9 mouse cellular contexts compared by ENCODE assay signal in genomic region chr12:118849203-118849861, GRCm38 (mm10). TPM values are rescaled to one million over a fixed set of nuclear protein-coding genes. Genes with fewer than 3 reads are reported as not detected.
DNase-seq lines count a peak whose midpoint lies in the region; ATAC-seq and TF ChIP-seq lines count a peak whose summit lies in the region.
"Had no signal": no experiment of that assay in that cellular context is flagged by ENCODE, and none has a peak within 500 bp of the region (broad histone marks: within the 10 kb centered on the region; RNA-seq: fewer than 3 reads in every experiment).

No protein-coding gene starts in this region.

- H3K27me3 ChIP-seq in heart, embryonic 16.5 days (ENCODE audit: control insufficient read depth, insufficient read depth, low read length) = peaks cover 76% of the 10 kb centered on the region
- H3K27me3 ChIP-seq in hindbrain, embryonic 16.5 days (replicated peaks; ENCODE audit: control insufficient read depth, insufficient read depth, low read length) = peaks cover 35% of the 10 kb centered on the region
- H3K27me3 ChIP-seq in neural tube, embryonic 11.5 days (ENCODE audit: control insufficient read depth, insufficient read depth, low read length) = peaks cover 83% of the 10 kb centered on the region

- H3K27ac ChIP-seq in heart, embryonic 16.5 days (ENCODE audit: low read length) = no peak overlapping the region
- H3K27ac ChIP-seq in hindbrain, embryonic 16.5 days (ENCODE audit: low read depth, low read length) = no peak overlapping the region; the same call in 1 of the 2 replicates
- peak overlapping the region; percentile 17 for H3K27ac ChIP-seq in neural tube, embryonic 11.5 days (ENCODE audit: low read depth, low read length)

- no peaks in the 10 kb centered on the region for H3K9me3 ChIP-seq in heart, embryonic 16.5 days (replicated peaks; ENCODE audit: control insufficient read depth, low read length)
- no peaks in the 10 kb centered on the region for H3K9me3 ChIP-seq in hindbrain, embryonic 16.5 days (ENCODE audit: control insufficient read depth, low read length)
- H3K9me3 ChIP-seq in neural tube, embryonic 11.5 days (ENCODE audit: control insufficient read depth, low read length) = no peaks in the 10 kb centered on the region

- TF ChIP-seq CTCF in brain, embryonic 14.5 days (IDR thresholded peaks at IDR 0.05; ENCODE audit: borderline replicate concordance, extremely low read depth, insufficient read depth, insufficient read length) = no peak

- ATAC-seq in heart, embryonic 16.5 days (replicated peaks; ENCODE audit: extremely low read depth, insufficient read depth, low FRiP score) = no peak
- peak; percentile 41 for ATAC-seq in hindbrain, embryonic 16.5 days
- peak; percentile 15 for ATAC-seq in neural tube, embryonic 11.5 days (ENCODE audit: insufficient read depth, low FRiP score, low TSS enrichment)

- peak overlapping the region; percentile 52 for H3K4me3 ChIP-seq in heart, embryonic 16.5 days (ENCODE audit: low read length)
- peak overlapping the region; percentile 43 for H3K4me3 ChIP-seq in hindbrain, embryonic 16.5 days (ENCODE audit: low read length)
- peak overlapping the region; percentile 48 for H3K4me3 ChIP-seq in neural tube, embryonic 11.5 days (ENCODE audit: low read depth, low read length)

- H3K4me2 ChIP-seq in heart, embryonic 16.5 days (ENCODE audit: low read depth, low read length) = peak overlapping the region; percentile 95
- peak overlapping the region; percentile 38 for H3K4me2 ChIP-seq in hindbrain, embryonic 16.5 days (ENCODE audit: low read length)
- peak overlapping the region; percentile 75 for H3K4me2 ChIP-seq in neural tube, embryonic 11.5 days (ENCODE audit: low read depth)

- intact Hi-C loops in heart, postnatal 10 days (cut with DNase I) = no loop called here

- H3K36me3 ChIP-seq in heart, embryonic 16.5 days (ENCODE audit: control insufficient read depth, insufficient read depth) = no peaks in the 10 kb centered on the region
- no peaks in the 10 kb centered on the region for H3K36me3 ChIP-seq in hindbrain, embryonic 16.5 days (ENCODE audit: control insufficient read depth, insufficient read depth, low read length)
- H3K36me3 ChIP-seq in neural tube, embryonic 11.5 days (ENCODE audit: control insufficient read depth, insufficient read depth, low read length) = no peaks in the 10 kb centered on the region

- H3K4me1 ChIP-seq in heart, embryonic 16.5 days (ENCODE audit: control insufficient read depth, insufficient read depth, low read length) = peaks cover 18% of the 10 kb centered on the region
- peaks cover 12% of the 10 kb centered on the region for H3K4me1 ChIP-seq in hindbrain, embryonic 16.5 days (ENCODE audit: control insufficient read depth, insufficient read depth, low read depth, low read length)
- 0 out of 2 replicates have a peak, but pooled peaks cover 2% of the 10 kb centered on the region for H3K4me1 ChIP-seq in neural tube, embryonic 11.5 days (ENCODE audit: control insufficient read depth, insufficient read depth, low read length)

- H3K9ac ChIP-seq in heart, embryonic 16.5 days (ENCODE audit: low read length) = no peak overlapping the region
- H3K9ac ChIP-seq in hindbrain, embryonic 16.5 days (ENCODE audit: low read depth, low read length) = no peak overlapping the region
- H3K9ac ChIP-seq in neural tube, embryonic 11.5 days (ENCODE audit: low read length) = peak overlapping the region; percentile 59

- no peak for TF ChIP-seq POLR2A in brain, embryonic 14.5 days (IDR thresholded peaks at IDR 0.05; ENCODE audit: borderline replicate concordance, extremely low read depth, insufficient read depth, insufficient read length, poor library complexity, severe bottlenecking)

- DNase-seq in heart, postnatal 10 days = no peak
- peak; percentile 71 for DNase-seq in brain, embryonic 14.5 days (ENCODE audit: low read depth)
- DNase-seq in neural tube, embryonic 11.5 days (ENCODE audit: low spot score) = peak; percentile 56
- no peak for DNase-seq in adrenal gland, postnatal 36 days
- DNase-seq in layer of hippocampus, adult 9-11 months = no peak
- no peak for DNase-seq in gastrocnemius, adult 8-10 months (ENCODE audit: low spot score in 2 of 2)

- under 1% methylated on average over 78 of the region's 78 CpGs for WGBS in heart, embryonic 16.5 days
- WGBS in hindbrain, embryonic 16.5 days = under 1% methylated on average over 73 of the region's 78 CpGs
- under 1% methylated on average over 73 of the region's 78 CpGs for WGBS in neural tube, embryonic 11.5 days

RNA-seq across cellular contexts. Expression of gene Sp8, which starts 3.2 kb away (rescaled TPM):
- not detected in 2 replicates for polyA plus RNA-seq in heart, embryonic 16.5 days (2015; fragmentation: Nextera tagmentation; extraction: Ambion mirVana)
- not detected for total RNA-seq in heart, postnatal 10 days (2021)
- 7.5 and 10.7 TPM in 2 replicates for polyA plus RNA-seq in brain, embryonic 14.5 days (2012; rRNA removed)
- polyA plus RNA-seq in hindbrain, embryonic 16.5 days (2015; fragmentation: Nextera tagmentation; extraction: Ambion mirVana) = 1.6 and 2.5 TPM in 2 replicates
- polyA plus RNA-seq in neural tube, embryonic 11.5 days (2014; fragmentation: Nextera tagmentation; extraction: Ambion mirVana) = 9.4 and 9.8 TPM in 2 replicates
- total RNA-seq in adrenal gland, postnatal 36 days (2021) = not detected
- total RNA-seq in gastrocnemius, adult 8-10 months (2022) = not detected
- polyA plus RNA-seq: gonadal fat pad, adult 2 months had no signal

Comparison
In these comparisons a context has a peak if more than half of its experiments do, and no peak if none do; other contexts are left out.
1. H3K4me2 ChIP-seq: peak in every context shown above with its lines; median percentile 95 in heart, embryonic 16.5 days; 75 in neural tube, embryonic 11.5 days; 38 in hindbrain, embryonic 16.5 days.
2. DNase-seq: peak in brain, embryonic 14.5 days (single experiment) and neural tube, embryonic 11.5 days (single experiment); none in heart, postnatal 10 days (0 of 2), adrenal gland, postnatal 36 days (0 of 2), layer of hippocampus, adult 9-11 months (single experiment) and gastrocnemius, adult 8-10 months (0 of 2).
3. Peak in every context shown above with its lines, with median percentiles within 50 percentile points of each other: H3K4me3 ChIP-seq.